Mouse (Mus musculus) gastrocnemius, postnatal 25 days (tissue): ENCODE measurements at regions not wholly inside any gene's neighbourhood (a gene's known extent, or its start where the extent isn't known, plus 50 kb on each side); places are given as distances from the start of the nearest gene placed in this dataset.
A peak's percentile ranks its signal among the peaks of the same experiment; 100 is the strongest.

ENCODE experiments used
- DNase-seq: peaks from one replicate; pipeline ENCODE4 v3.0.0; 2022

GRCm38 (mm10) chr4:89500232-89500631 lies 179.0 kb upstream of the Dmrta1 start:
- no peak for DNase-seq

GRCm38 (mm10) chr4:89490947-89491346 lies 180.1 kb upstream of the Cdkn2b start:
- DNase-seq = no peak

DNA sequence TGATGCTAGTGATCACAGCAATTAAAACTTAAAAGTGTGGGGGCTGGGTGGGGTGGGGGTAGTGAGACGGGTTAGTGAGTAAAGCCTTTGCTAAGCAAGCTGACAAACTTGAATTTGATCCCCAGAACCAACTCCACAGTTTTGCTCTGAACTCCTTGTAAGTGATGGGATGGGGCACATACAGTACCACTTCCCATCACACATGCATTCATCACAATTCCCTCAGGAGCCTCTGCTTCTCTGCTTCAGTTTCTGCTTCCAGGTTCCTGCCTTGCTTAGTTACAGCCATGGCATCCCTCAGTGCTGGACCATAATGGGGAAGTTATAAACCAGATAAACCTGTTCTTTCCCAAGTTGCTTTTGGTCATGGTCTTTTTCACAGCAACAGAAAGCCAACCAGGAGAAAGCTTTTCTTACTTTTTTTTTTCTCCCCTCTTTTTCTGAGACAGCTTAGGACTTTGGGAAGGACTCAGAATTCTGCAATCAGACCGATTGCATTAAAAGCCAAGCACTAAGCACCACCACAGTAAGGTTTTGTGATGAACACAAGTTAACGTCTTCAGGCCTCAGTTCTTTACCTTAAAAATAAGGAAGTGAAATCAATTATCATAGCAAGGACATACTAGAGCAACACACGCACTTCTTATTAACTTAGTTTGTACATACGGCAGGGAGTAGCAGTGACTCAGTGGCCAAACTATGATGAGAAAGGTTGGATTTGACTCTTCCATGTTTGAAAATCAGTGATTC lies 176.8 kb upstream of the Cdkn2b start:
- no peak for DNase-seq

DNA sequence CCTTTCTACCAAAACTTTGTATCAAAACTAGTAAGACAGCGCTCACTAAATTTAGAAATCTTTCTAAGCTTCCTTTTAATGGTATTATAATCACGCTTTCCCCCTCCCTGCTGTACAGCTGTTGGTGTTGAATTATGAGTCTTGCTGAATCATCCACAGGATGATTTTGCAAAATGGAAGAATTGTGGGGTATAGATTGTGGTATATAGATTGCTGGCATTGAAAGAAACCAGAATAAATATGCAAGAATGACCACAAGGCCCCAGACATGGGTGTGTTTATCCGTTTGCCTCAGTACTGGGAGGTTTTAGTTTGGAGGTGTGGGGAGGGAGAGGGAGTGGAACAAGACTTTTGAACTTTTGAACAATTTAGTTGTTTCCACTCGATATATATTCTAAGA lies 176.1 kb upstream of the Cdkn2b start:
- no peak for DNase-seq

- DNase-seq = no peak
Observed at GRCm38 (mm10) chr4:89485981-89486531, 175.2 kb upstream of the Cdkn2b start.

DNA sequence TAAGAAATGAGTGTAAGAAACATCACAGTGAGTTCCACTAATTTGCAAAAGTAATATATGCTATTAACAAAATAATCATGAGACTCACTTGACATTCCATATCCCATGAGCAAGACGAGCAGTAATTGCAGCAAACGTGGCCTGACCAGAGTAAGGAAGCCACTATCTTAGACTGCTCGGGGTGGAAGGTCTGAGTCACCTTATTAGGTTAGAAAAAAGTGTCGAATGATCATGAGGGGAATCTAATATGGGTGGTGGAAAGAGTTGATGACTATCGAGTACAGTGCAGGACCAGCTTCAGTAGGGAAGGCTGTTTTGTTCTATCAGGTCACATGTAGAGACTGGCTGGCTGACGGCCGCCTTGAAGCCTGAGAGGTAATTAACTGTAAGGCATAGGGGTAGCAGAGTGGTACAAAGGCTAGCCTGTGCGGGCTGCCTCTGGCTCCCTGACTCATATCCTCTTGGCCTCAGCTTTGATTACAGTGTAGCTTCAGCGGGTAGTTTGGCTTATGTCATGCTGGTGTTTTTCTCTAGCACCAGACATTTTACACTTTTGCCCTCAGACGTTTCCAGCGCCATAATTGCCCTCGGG lies 167.9 kb upstream of the Cdkn2b start:
- no peak for DNase-seq

- DNase-seq = no peak
Observed at GRCm38 (mm10) chr4:89475848-89476247, 165.0 kb upstream of the Cdkn2b start.

- DNase-seq = no peak
Observed at GRCm38 (mm10) chr4:89474836-89475541, 164.2 kb upstream of the Cdkn2b start.

GRCm38 (mm10) chr4:89471426-89471825 lies 160.6 kb upstream of the Cdkn2b start:
- no peak for DNase-seq

GRCm38 (mm10) chr4:89470756-89471155 lies 159.9 kb upstream of the Cdkn2b start:
- no peak for DNase-seq

DNA sequence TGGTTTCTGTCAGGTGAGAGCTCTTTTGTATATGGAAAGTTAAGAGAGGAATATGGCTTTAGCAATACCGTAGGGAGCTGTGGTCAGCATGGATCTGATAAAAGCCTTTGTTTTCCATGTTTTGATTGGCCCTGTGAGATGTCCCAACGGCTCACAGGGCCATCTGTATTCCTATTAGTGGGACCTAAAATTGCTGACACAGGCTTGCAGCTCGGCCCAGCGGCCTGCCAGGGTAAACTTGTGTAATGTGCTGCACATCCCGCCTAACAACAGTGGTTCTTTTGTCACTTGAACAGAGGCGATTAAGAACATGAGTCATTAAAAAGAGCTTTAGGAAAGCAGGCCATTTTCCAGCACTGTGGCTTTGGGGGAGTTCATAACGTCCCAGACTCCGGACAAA lies 159.0 kb upstream of the Cdkn2b start:
- DNase-seq = peak; percentile 53

GRCm38 (mm10) chr4:89469406-89469805 lies 158.6 kb upstream of the Cdkn2b start:
- no peak for DNase-seq

- no peak for DNase-seq
Observed at GRCm38 (mm10) chr4:89466766-89467165, 155.9 kb upstream of the Cdkn2b start.

DNA sequence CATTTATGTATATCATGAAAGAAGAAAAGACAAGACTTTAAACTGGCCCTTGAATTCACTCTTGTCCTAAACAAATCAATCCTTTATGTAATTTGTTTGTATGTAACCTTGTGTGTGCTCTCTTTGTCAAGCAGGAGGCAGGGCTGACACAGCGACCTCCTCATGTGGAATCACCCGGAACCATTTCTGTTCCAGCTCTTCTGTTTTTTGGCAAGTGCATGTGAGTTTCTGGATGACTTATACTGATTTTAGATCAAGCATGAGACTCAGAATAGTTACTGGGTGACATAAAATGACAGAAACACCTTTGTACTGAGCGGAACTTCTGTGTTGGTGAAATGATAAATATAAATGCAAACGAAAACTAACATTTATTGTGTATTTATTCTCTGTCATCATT lies 152.3 kb upstream of the Cdkn2b start:
- DNase-seq = no peak

- DNase-seq = no peak
Observed at GRCm38 (mm10) chr4:89460170-89460762, 149.4 kb upstream of the Cdkn2b start.

DNA sequence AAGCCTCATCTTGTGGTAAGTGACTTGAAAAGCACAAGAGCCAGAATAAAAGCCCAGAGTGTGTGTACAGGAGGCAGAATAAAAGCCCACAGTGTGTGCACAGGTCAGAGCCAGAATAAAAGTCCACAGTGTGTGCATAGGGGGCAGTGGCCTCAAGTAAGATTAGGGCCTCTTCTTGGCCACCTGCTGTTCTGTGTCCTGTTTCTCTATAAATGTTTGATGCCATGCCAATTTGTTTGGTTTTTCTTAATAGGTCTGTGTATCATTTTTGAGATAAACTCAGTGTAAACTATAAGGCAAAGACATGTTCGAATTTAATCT lies 148.5 kb upstream of the Cdkn2b start:
- no peak for DNase-seq

DNA sequence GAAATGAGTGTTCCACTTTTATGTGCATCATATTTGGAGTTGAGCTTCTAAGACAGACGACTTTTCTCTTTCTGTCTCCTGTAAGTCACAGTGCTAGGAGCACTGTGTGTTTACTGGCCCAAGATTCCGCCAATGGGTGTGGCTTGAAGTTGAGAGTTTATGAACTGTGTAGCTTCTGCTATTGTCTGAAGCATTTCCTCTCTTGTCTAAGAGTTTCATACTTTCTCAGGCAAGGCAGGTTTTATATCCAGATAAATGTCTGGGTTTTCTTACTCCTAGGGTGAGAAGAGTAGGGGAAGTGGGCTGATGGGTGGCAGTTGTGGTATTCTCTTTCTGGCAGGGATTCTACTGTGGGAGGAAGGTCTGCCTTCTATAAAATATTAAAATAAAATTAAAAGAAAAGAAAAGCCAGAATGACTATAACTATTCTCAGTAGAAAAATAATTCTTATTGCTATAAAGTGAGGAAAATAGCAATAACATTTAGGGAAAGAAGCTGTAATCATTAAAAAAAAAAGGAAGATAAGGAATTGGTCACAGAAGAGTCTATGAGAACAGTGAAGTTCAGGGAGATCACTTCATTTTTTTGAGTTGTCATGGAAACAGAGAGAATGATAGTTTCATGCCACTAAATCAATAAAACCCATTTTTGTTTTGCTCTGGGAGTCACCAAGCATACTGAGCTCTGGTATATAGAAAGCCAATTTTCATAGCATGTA lies 147.9 kb upstream of the Cdkn2b start:
- no peak for DNase-seq

- DNase-seq = no peak
Observed at GRCm38 (mm10) chr4:89457861-89458260, 147.0 kb upstream of the Cdkn2b start.

GRCm38 (mm10) chr4:89454926-89455325 lies 144.1 kb upstream of the Cdkn2b start:
- no peak for DNase-seq

DNA sequence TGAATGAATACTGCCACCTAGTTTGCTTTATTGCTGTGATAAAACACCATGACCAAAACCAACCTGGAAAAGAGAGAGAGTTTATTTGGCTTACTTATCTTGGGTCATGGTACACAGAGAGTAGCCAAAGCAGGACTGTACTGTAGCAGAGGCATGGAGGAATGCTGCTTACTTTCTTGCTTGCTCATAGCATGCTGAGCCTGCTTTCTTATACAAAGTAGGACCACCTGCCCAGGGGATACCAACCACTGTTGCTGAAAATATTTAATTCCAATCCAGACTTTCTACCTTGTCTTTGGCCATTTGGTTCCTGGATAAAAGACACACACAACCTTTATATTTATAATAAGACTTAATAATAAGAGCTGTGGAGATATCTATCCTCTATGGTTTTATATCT lies 142.2 kb upstream of the Cdkn2b start:
- DNase-seq = no peak

- no peak for DNase-seq
Observed at GRCm38 (mm10) chr4:89451741-89452140, 140.9 kb upstream of the Cdkn2b start.

DNA sequence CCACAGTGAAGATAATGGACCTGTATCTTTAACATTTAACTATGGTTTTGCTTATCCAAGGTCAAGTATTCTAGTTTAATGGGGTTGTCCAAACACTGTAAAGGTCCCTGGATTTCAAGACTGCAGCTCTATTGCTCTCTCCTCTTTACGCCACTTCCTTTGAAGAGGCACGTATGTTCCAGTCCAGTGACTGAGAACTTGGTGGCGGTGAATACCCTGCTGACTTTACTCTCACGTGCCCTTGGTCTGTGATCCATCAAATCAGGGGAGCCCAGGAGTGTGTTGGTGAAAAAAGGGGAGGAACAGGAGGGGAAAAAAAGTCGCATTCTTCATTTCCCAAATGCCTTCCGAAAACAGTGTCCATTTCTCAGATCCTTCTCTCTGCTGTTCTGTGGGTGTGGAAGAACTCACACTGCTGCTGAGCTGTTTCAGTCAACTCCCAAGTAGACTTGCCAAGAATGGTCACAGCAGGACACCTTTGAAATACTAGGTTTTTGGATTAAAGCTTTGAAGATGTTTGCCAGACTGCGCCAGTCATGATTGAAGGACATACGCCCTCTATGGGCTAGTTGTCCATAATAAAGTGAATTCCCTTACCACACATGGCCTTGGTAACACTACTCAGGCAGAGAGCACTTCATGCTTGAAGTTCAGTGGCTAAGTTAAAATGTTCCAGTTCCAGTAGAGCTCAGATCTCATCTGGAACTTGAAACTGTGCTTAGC lies 136.1 kb upstream of the Cdkn2b start:
- no peak for DNase-seq
